Mouse (Mus musculus): ENCODE results near the gene Nek6. TPM values are rescaled to one million over a fixed set of nuclear protein-coding genes. Genes with fewer than 3 reads are reported as not detected.

Gene Nek6
- polyA plus RNA-seq, 1 experiment, result 3.3 TPM

DNA sequence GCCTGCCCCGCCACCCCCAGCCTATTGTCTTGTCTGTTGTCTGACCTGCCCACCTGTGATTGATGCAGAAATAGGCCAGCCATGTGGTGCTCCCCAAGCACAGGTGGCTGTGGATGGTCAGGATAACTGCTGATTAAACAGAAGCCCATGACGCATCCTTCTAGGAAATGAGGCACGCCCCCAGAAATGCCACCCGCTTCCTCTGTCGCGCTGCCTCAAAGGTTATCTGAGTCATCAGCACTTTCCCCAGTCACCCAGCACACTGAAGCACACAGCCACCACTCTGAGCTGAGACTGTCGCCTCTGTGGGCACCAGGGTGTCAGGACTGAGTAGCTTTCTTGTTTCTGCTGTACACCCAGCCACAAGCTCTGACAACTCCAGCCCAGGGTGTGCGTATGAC is 24.9 kb downstream of the Nek6 start:
- H3K4me1 ChIP-seq (ENCODE audit: control insufficient read depth, insufficient read depth, low read length), result no peaks in the 10 kb centered on the region; the same call in 1 of the 2 replicates
- H3K36me3 ChIP-seq (ENCODE audit: control insufficient read depth, insufficient read depth, low read length), result no peaks in the 10 kb centered on the region
- no peak for TF ChIP-seq POLR2A (IDR thresholded peaks at IDR 0.05; ENCODE audit: control insufficient read depth, low read depth, low read length)
- H3K27ac ChIP-seq (ENCODE audit: control insufficient read depth, insufficient read depth, low read depth, low read length), result no peak overlapping the region
- no peaks in the 10 kb centered on the region for H3K27me3 ChIP-seq (ENCODE audit: control insufficient read depth, insufficient read depth, low read length)
- H3K4me3 ChIP-seq (ENCODE audit: control insufficient read depth, low read depth, low read length), result no peak overlapping the region

- Histone ChIP-seq H3K4me3 (ENCODE audit: control insufficient read depth, low read depth, low read length) (no peak overlapping the region), H3K27ac (ENCODE audit: control insufficient read depth, insufficient read depth, low read depth, low read length) (no peak overlapping the region), H3K4me1 (ENCODE audit: control insufficient read depth, insufficient read depth, low read length) (no peaks in the 10 kb centered on the region), H3K36me3 (ENCODE audit: control insufficient read depth, insufficient read depth, low read length) (no peaks in the 10 kb centered on the region), H3K27me3 (ENCODE audit: control insufficient read depth, insufficient read depth, low read length) (no peaks in the 10 kb centered on the region)
- no peak for TF ChIP-seq CTCF (IDR thresholded peaks at IDR 0.05; ENCODE audit: control insufficient read depth, insufficient read depth, insufficient replicate concordance, low read depth, low read length)
- TF ChIP-seq POLR2A (IDR thresholded peaks at IDR 0.05; ENCODE audit: control insufficient read depth, low read depth, low read length), result no peak
Measured at GRCm38 (mm10) chr2:38539677-38540076, 28.2 kb downstream of the Nek6 start.

DNA sequence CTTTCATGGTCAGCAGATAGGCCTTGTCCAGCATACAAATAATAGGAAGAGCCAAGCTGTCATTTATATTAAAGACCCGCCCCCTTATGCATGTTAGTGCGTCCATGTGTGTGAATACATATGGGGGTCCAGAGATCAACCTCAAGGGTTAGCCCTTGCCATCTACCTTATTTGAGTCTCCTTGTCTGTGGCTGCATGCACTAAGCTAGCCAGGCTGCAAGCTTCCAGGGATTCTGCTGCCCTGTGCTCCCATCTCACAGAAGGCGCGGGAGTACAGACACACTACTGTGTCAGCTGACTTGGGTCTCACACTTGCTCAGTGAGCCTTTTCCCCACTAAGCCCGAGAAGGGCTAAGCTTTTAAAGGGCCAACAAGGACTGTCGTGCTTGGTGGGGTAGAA is 29.2 kb downstream of the Nek6 start:
- TF ChIP-seq CTCF (IDR thresholded peaks at IDR 0.05; ENCODE audit: control insufficient read depth, insufficient read depth, insufficient replicate concordance, low read depth, low read length) (no peak), POLR2A (IDR thresholded peaks at IDR 0.05; ENCODE audit: control insufficient read depth, low read depth, low read length) (no peak)
- H3K4me3 ChIP-seq (ENCODE audit: control insufficient read depth, low read depth, low read length), result no peak overlapping the region
- no peaks in the 10 kb centered on the region for H3K4me1 ChIP-seq (ENCODE audit: control insufficient read depth, insufficient read depth, low read length)
- no peaks in the 10 kb centered on the region for H3K27me3 ChIP-seq (ENCODE audit: control insufficient read depth, insufficient read depth, low read length)
- no peak overlapping the region for H3K27ac ChIP-seq (ENCODE audit: control insufficient read depth, insufficient read depth, low read depth, low read length)
- no peaks in the 10 kb centered on the region for H3K36me3 ChIP-seq (ENCODE audit: control insufficient read depth, insufficient read depth, low read length)

- no peaks in the 10 kb centered on the region for H3K27me3 ChIP-seq (ENCODE audit: control insufficient read depth, insufficient read depth, low read length)
- no peak overlapping the region for H3K27ac ChIP-seq (ENCODE audit: control insufficient read depth, insufficient read depth, low read depth, low read length)
- no peak for TF ChIP-seq CTCF (IDR thresholded peaks at IDR 0.05; ENCODE audit: control insufficient read depth, insufficient read depth, insufficient replicate concordance, low read depth, low read length)
- TF ChIP-seq POLR2A (IDR thresholded peaks at IDR 0.05; ENCODE audit: control insufficient read depth, low read depth, low read length), result no peak
- no peaks in the 10 kb centered on the region for H3K4me1 ChIP-seq (ENCODE audit: control insufficient read depth, insufficient read depth, low read length)
- no peaks in the 10 kb centered on the region for H3K36me3 ChIP-seq (ENCODE audit: control insufficient read depth, insufficient read depth, low read length)
- no peak overlapping the region for H3K4me3 ChIP-seq (ENCODE audit: control insufficient read depth, low read depth, low read length)
Measured at GRCm38 (mm10) chr2:38541101-38541500, 29.7 kb downstream of the Nek6 start.

- Histone ChIP-seq H3K36me3 (ENCODE audit: control insufficient read depth, insufficient read depth, low read length) (no peaks in the 10 kb centered on the region), H3K27ac (ENCODE audit: control insufficient read depth, insufficient read depth, low read depth, low read length) (no peak overlapping the region), H3K4me1 (ENCODE audit: control insufficient read depth, insufficient read depth, low read length) (no peaks in the 10 kb centered on the region), H3K4me3 (ENCODE audit: control insufficient read depth, low read depth, low read length) (no peak overlapping the region), H3K27me3 (ENCODE audit: control insufficient read depth, insufficient read depth, low read length) (no peaks in the 10 kb centered on the region)
- no peak for TF ChIP-seq POLR2A (IDR thresholded peaks at IDR 0.05; ENCODE audit: control insufficient read depth, low read depth, low read length)
- TF ChIP-seq CTCF (IDR thresholded peaks at IDR 0.05; ENCODE audit: control insufficient read depth, insufficient read depth, insufficient replicate concordance, low read depth, low read length), result no peak
Measured at GRCm38 (mm10) chr2:38541570-38541969, 30.1 kb downstream of the Nek6 start.

DNA sequence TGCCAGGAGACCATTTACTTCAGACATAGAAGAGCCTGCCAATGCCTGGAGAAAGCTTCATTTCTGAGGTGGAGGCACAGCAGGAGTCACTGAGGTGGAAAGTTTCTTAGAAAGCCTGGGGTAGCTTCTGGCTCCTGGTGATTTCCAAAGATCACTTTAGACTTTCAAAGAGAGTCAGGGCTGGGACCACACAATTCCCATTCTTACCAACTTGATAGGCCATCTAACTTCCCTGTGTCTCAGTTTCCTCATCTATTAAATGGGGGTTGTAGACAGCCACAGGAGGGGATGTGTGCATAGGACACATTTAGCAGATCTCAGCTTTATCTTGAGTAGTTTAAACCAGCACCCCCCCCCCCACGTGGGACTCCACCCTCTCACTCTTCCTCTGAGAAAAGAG is 30.9 kb downstream of the Nek6 start:
- no peak overlapping the region for H3K27ac ChIP-seq (ENCODE audit: control insufficient read depth, insufficient read depth, low read depth, low read length)
- no peaks in the 10 kb centered on the region for H3K36me3 ChIP-seq (ENCODE audit: control insufficient read depth, insufficient read depth, low read length)
- H3K4me1 ChIP-seq (ENCODE audit: control insufficient read depth, insufficient read depth, low read length), result no peaks in the 10 kb centered on the region
- TF ChIP-seq POLR2A (IDR thresholded peaks at IDR 0.05; ENCODE audit: control insufficient read depth, low read depth, low read length) (no peak), CTCF (IDR thresholded peaks at IDR 0.05; ENCODE audit: control insufficient read depth, insufficient read depth, insufficient replicate concordance, low read depth, low read length) (no peak)
- no peaks in the 10 kb centered on the region for H3K27me3 ChIP-seq (ENCODE audit: control insufficient read depth, insufficient read depth, low read length)
- H3K4me3 ChIP-seq (ENCODE audit: control insufficient read depth, low read depth, low read length), result no peak overlapping the region

GRCm38 (mm10) chr2:38543158-38543557 is 31.7 kb downstream of the Nek6 start:
- H3K4me3 ChIP-seq (ENCODE audit: control insufficient read depth, low read depth, low read length), result no peak overlapping the region
- no peaks in the 10 kb centered on the region for H3K27me3 ChIP-seq (ENCODE audit: control insufficient read depth, insufficient read depth, low read length)
- H3K36me3 ChIP-seq (ENCODE audit: control insufficient read depth, insufficient read depth, low read length), result no peaks in the 10 kb centered on the region
- H3K27ac ChIP-seq (ENCODE audit: control insufficient read depth, insufficient read depth, low read depth, low read length), result no peak overlapping the region
- no peaks in the 10 kb centered on the region for H3K4me1 ChIP-seq (ENCODE audit: control insufficient read depth, insufficient read depth, low read length)
- TF ChIP-seq CTCF (IDR thresholded peaks at IDR 0.05; ENCODE audit: control insufficient read depth, insufficient read depth, insufficient replicate concordance, low read depth, low read length), result no peak
- TF ChIP-seq POLR2A (IDR thresholded peaks at IDR 0.05; ENCODE audit: control insufficient read depth, low read depth, low read length), result no peak

DNA sequence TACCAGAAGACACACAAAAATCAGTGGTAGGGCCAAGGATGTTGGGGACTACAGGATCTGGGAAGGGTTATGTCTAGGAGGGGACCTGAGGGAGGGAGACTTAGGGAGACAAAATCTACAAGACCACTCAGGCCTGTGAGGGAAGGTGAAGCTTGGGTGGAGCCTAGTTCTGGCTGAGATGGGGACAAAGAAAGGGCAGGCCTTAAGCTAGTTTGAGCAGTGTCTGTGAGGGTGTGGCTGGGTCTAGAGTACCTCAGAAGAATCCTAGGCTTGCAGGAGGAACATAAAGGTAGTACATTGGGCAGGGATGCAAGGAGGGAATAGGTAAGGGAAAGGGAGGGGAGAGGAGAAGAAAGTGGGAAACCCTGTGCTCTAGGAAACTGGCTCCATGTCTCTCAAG is 32.9 kb downstream of the Nek6 start:
- no peak for TF ChIP-seq CTCF (IDR thresholded peaks at IDR 0.05; ENCODE audit: control insufficient read depth, insufficient read depth, insufficient replicate concordance, low read depth, low read length)
- no peak for TF ChIP-seq POLR2A (IDR thresholded peaks at IDR 0.05; ENCODE audit: control insufficient read depth, low read depth, low read length)
- Histone ChIP-seq H3K27ac (ENCODE audit: control insufficient read depth, insufficient read depth, low read depth, low read length) (no peak overlapping the region), H3K4me3 (ENCODE audit: control insufficient read depth, low read depth, low read length) (no peak overlapping the region), H3K4me1 (ENCODE audit: control insufficient read depth, insufficient read depth, low read length) (no peaks in the 10 kb centered on the region), H3K36me3 (ENCODE audit: control insufficient read depth, insufficient read depth, low read length) (no peaks in the 10 kb centered on the region), H3K27me3 (ENCODE audit: control insufficient read depth, insufficient read depth, low read length) (no peaks in the 10 kb centered on the region)
